Mouse (Mus musculus) neural tube, embryonic 10.5 days (tissue): ENCODE measurements at regions not wholly inside any gene's neighbourhood (a gene's known extent, or its start where the extent isn't known, plus 50 kb on each side); places are given as distances from the start of the nearest gene placed in this dataset.

Source experiments
- DNase-seq: peaks from one replicate; pipeline ENCODE4 v3.0.0-alpha.2; 2017; ENCODE audit warnings: low spot score; ENCODE audit errors: extremely low spot score

GRCm38 (mm10) chr2:169351547-169351946 lies 236.0 kb downstream of the Gm11011 start:
- DNase-seq: no peak

- DNase-seq: no peak
Measured at GRCm38 (mm10) chr2:169346107-169346506, 241.4 kb downstream of the Gm11011 start.

- DNase-seq: no peak
Measured at GRCm38 (mm10) chr2:169319521-169319920, 268.0 kb downstream of the Gm11011 start.

GRCm38 (mm10) chr2:169314396-169314930 lies 273.1 kb downstream of the Gm11011 start:
- no peak for DNase-seq

GRCm38 (mm10) chr2:169311821-169312220 lies 275.7 kb downstream of the Gm11011 start:
- DNase-seq: no peak

GRCm38 (mm10) chr2:169311356-169311755 lies 276.2 kb downstream of the Gm11011 start:
- no peak for DNase-seq

GRCm38 (mm10) chr2:169304360-169304759 lies 283.2 kb downstream of the Gm11011 start:
- no peak for DNase-seq

- DNase-seq: no peak
Measured at GRCm38 (mm10) chr2:169300966-169301365, 286.6 kb downstream of the Gm11011 start.

- no peak for DNase-seq
Measured at GRCm38 (mm10) chr2:169300411-169300810, 287.1 kb downstream of the Gm11011 start.

GRCm38 (mm10) chr2:169297841-169298627 lies 289.5 kb downstream of the Gm11011 start:
- DNase-seq: peak; percentile 75

GRCm38 (mm10) chr2:169297226-169297625 lies 290.3 kb downstream of the Gm11011 start:
- peak; percentile 30 for DNase-seq

GRCm38 (mm10) chr2:169293351-169293750 lies 294.2 kb downstream of the Gm11011 start:
- no peak for DNase-seq

GRCm38 (mm10) chr2:169288891-169289605 lies 298.5 kb downstream of the Gm11011 start:
- DNase-seq: no peak

GRCm38 (mm10) chr2:169286701-169287100 lies 300.8 kb downstream of the Gm11011 start:
- DNase-seq: no peak

- no peak for DNase-seq
Measured at GRCm38 (mm10) chr2:169282508-169283117, 304.9 kb downstream of the Gm11011 start.

GRCm38 (mm10) chr2:169275371-169275770 lies 312.2 kb downstream of the Gm11011 start:
- no peak for DNase-seq

GRCm38 (mm10) chr2:169274101-169274500 lies 313.4 kb downstream of the Gm11011 start:
- DNase-seq: no peak

GRCm38 (mm10) chr2:169272622-169273021 lies 314.9 kb downstream of the Gm11011 start:
- no peak for DNase-seq

- no peak for DNase-seq
Measured at GRCm38 (mm10) chr2:169272018-169272417, 315.5 kb downstream of the Gm11011 start.

GRCm38 (mm10) chr2:169260636-169261035 lies 305.2 kb upstream of the Zfp64 start:
- no peak for DNase-seq

GRCm38 (mm10) chr2:169244572-169244971 lies 289.2 kb upstream of the Zfp64 start:
- no peak for DNase-seq

- DNase-seq: no peak
Measured at GRCm38 (mm10) chr2:169243981-169244380, 288.6 kb upstream of the Zfp64 start.
